Mouse (Mus musculus) forebrain, embryonic 11.5 days (tissue): ENCODE data around the gene Vmn2r116. TPM values are rescaled to one million over a fixed set of nuclear protein-coding genes. Genes with fewer than 3 reads are reported as not detected.
A peak's percentile ranks its signal among the peaks of the same experiment; 100 is the strongest.
"Not testable (repeated sequence)": the region's sequence is repeated elsewhere in the genome, so short reads cannot be mapped to it uniquely, and the experiment has no call there.

Experiments used
- ATAC-seq: fragments of 200-750 bp; cut with Nextera tagmentation; replicated peaks from 2 replicates; pipeline ENCODE4 v1.8.0; 2017; ENCODE audit warnings: moderate TSS enrichment; ENCODE audit not compliant: low FRiP score
- DNase-seq: peaks from one replicate; pipeline ENCODE4 v3.0.0-alpha.2; 2017; ENCODE audit warnings: low spot score
- H3K27ac ChIP-seq: fragments of 300-500 bp; sonication (generic); 2 replicates; pipeline ENCODE4 v1.5.1; 2014; ENCODE audit warnings: low read depth, low read length
- H3K27me3 ChIP-seq: fragments of 300-500 bp; sonication (generic); 2 replicates; pipeline ENCODE4 v1.6.1; 2014; ENCODE audit warnings: mild to moderate bottlenecking, low read length, mixed read lengths; ENCODE audit not compliant: control insufficient read depth, insufficient read depth
- H3K36me3 ChIP-seq: fragments of 300-500 bp; sonication (generic); 2 replicates; pipeline ENCODE4 v1.6.1; 2014; ENCODE audit warnings: mild to moderate bottlenecking, low read length, moderate library complexity, mixed read lengths; ENCODE audit not compliant: control insufficient read depth, insufficient read depth
- H3K4me1 ChIP-seq: fragments of 300-500 bp; sonication (generic); replicated peaks from 2 replicates; pipeline ENCODE4 v1.6.1; 2014; ENCODE audit warnings: low read length, mixed read lengths; ENCODE audit not compliant: control insufficient read depth, insufficient read depth
- H3K4me2 ChIP-seq: fragments of 300-500 bp; sonication (generic); 2 replicates; pipeline ENCODE4 v1.6.1; 2014; ENCODE audit warnings: low read depth, mild to moderate bottlenecking, low read length, moderate library complexity, mixed read lengths; ENCODE audit not compliant: severe bottlenecking
- H3K4me3 ChIP-seq: fragments of 300-500 bp; sonication (generic); 2 replicates; pipeline ENCODE4 v1.5.1; 2014; ENCODE audit warnings: low read depth, low read length
- H3K9ac ChIP-seq: fragments of 300-500 bp; sonication (generic); 2 replicates; pipeline ENCODE4 v1.6.1; 2014; ENCODE audit warnings: low read length
- H3K9me3 ChIP-seq: fragments of 300-500 bp; sonication (generic); 2 replicates; pipeline ENCODE4 v1.6.1; 2016; ENCODE audit warnings: low read length, mixed read lengths; ENCODE audit not compliant: control insufficient read depth
- WGBS: fragments of 180-500 bp; shearing (Covaris S2); extraction: QIAGEN DNeasy Blood & Tissue Kit; methylation state at CpG from one replicate; pipeline ENCODE4 v1.1.7; 2014; 5-methylcytosine and 5-hydroxymethylcytosine counted together
- polyA plus RNA-seq: library from polyadenylated mRNA; unstranded; fragments of >200 nt; fragmentation: Nextera tagmentation; extraction: Ambion mirVana; gene quantifications from 2 replicates; pipeline ENCODE4 v1.2.1, GENCODE M21; 2014

Gene Vmn2r116
- not detected in 2 replicates for polyA plus RNA-seq

- H3K36me3 ChIP-seq, ATAC-seq, DNase-seq, H3K4me1 ChIP-seq, H3K9me3 ChIP-seq, H3K27me3 ChIP-seq, H3K4me2 ChIP-seq, H3K9ac ChIP-seq, H3K4me3 ChIP-seq, H3K27ac ChIP-seq: not testable (repeated sequence)
These were observed at the start of gene Vmn2r116 for GRCm38 (mm10) chr17:23384304-23384703. TSS of gene Vmn2r116 (plus strand) at chr17:23384604.

DNA sequence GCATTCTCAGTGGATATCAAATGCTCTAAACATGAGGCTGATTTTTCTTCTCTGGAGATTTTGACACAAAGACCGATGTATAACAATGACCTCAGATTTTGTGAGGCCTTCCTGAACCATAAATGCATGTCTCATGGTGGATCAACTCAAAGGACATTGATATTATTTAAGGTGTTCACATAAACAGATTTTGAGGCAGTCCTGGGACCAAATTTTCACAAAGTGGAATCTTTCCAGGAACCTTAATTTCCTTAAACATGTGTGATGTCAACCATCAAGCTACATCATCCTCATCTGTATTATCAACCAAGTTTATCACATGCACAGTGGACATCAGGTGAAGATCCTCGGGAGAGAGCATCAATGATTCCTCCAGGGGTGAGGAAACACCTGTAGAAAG is 41.0 kb upstream of the Vmn2r116 start, which contains the start of gene Vmn2r115:
Gene Vmn2r115, plus strand, starts transcription at position 301 of the 400 bp plus-strand sequence.
- H3K4me1 ChIP-seq, H3K36me3 ChIP-seq, H3K9me3 ChIP-seq, H3K9ac ChIP-seq, H3K27me3 ChIP-seq, H3K27ac ChIP-seq, ATAC-seq, H3K4me2 ChIP-seq, DNase-seq, H3K4me3 ChIP-seq: not testable (repeated sequence)
- WGBS: 62% methylated on average over 2 of the region's 2 CpGs

DNA sequence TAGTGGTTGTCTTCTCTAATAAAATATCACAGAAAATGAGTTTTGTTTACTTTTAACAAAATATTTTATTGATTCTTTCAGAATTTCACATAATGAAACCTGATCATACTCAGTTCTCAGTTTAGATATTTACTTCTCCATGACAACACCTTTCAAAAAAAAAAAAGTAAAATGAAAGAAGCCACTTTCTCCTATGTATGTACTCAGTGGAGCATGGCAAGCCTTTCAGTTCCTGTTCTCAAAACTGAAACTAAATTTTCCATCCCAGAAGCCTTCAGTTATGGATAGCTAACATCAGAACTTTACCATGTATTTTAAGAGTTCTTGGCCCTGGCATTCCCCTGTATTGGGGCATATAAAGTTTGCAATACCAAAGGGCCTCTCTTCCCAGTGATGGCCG is 32.8 kb upstream of the Vmn2r116 start:
- no peak overlapping the region for H3K4me2 ChIP-seq
- H3K27me3 ChIP-seq: no peaks in the 10 kb centered on the region
- ATAC-seq (no peak), DNase-seq (no peak)
- WGBS: 75% methylated on average over 1 of the region's 1 CpGs
- no peaks in the 10 kb centered on the region for H3K9me3 ChIP-seq
- H3K4me3 ChIP-seq: no peak overlapping the region
- H3K27ac ChIP-seq: no peak overlapping the region
- H3K4me1 ChIP-seq: no peaks in the 10 kb centered on the region
- no peaks in the 10 kb centered on the region for H3K36me3 ChIP-seq
- no peak overlapping the region for H3K9ac ChIP-seq

- no peak overlapping the region for H3K4me2 ChIP-seq
- H3K4me3 ChIP-seq: no peak overlapping the region
- no peaks in the 10 kb centered on the region for H3K27me3 ChIP-seq
- no peak overlapping the region for H3K27ac ChIP-seq
- H3K9ac ChIP-seq: no peak overlapping the region
- ATAC-seq (no peak), DNase-seq (peak; percentile 47)
- H3K36me3 ChIP-seq: no peaks in the 10 kb centered on the region
- no peaks in the 10 kb centered on the region for H3K4me1 ChIP-seq
- WGBS: 79% methylated on average over 6 of the region's 6 CpGs
- peaks cover 3% of the 10 kb centered on the region for H3K9me3 ChIP-seq
These were observed 48.8 kb downstream of the Vmn2r116 start for GRCm38 (mm10) chr17:23433150-23433679.

Other genes with a start within 250 kb of the Vmn2r116 start
- gene Zfp40, start 191.4 kb upstream of the Vmn2r116 start, polyA plus RNA-seq: 18.3 and 18.9 TPM in 2 replicates
- not detected in 2 replicates for gene Vmn2r114, start 72.1 kb upstream of the Vmn2r116 start, polyA plus RNA-seq
- gene Vmn2r115, start 40.9 kb upstream of the Vmn2r116 start, polyA plus RNA-seq: not detected in 2 replicates
- gene Vmn2r117, start 95.1 kb downstream of the Vmn2r116 start, polyA plus RNA-seq: not detected in 2 replicates
- 28.1 and 29.9 TPM in 2 replicates for gene Zfp213, start 179.6 kb downstream of the Vmn2r116 start, polyA plus RNA-seq
- gene Zfp13, start 214.9 kb downstream of the Vmn2r116 start, polyA plus RNA-seq: 19.2 and 20.5 TPM in 2 replicates
- gene Zscan10, start 216.3 kb downstream of the Vmn2r116 start, polyA plus RNA-seq: 0.16 and 0.27 TPM in 2 replicates